Mouse (Mus musculus) left cerebral cortex, adult 8-10 months (tissue): Measurements from ENCODE around the gene Ppp1r1a. TPM values are rescaled to one million over a fixed set of nuclear protein-coding genes. Genes with fewer than 3 reads are reported as not detected.

Experiments used
- DNase-seq, 2 experiments: peaks; one replicate each; pipeline ENCODE4 v3.0.0; 2022; ENCODE audit warnings: low spot score in 2 of 2
- total RNA-seq, 4 experiments: library from RNA; stranded (reverse); gene quantifications; 2 replicates each; pipeline ENCODE4 v1.2.4; 2022

Ppp1r1a gene
- total RNA-seq, 4 experiments from 2014 or later, result 127 to 151 (median 142) TPM

GRCm38 (mm10) chr15:103514914-103515313 lies 22.9 kb downstream of the Ppp1r1a start:
- no peak for DNase-seq

GRCm38 (mm10) chr15:103514119-103514518 lies 23.7 kb downstream of the Ppp1r1a start:
- peak in 1 of 2 experiments; percentile 82 for DNase-seq

- no peak for DNase-seq
Observed at GRCm38 (mm10) chr15:103513621-103514031, 24.2 kb downstream of the Ppp1r1a start.

DNA sequence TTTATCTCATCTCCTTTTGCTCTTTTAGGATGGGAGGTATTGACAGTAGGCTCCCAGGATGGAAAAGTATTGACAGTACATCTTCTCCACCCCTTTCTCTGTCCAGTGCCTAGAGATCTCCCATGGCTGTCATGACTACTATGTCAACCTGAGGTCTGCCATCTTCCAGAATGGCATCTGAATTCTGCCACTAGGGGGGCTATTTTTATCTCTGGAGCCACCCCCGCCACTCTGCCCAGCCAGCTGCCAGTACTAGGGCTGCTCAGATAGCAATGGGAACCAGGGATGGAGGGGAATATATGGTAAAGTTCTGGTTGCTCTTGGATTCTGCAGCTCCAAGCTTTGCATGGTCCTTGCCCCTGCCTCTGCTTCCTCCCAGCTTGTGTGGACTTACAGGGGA lies 26.2 kb downstream of the Ppp1r1a start:
- DNase-seq, result no peak

DNA sequence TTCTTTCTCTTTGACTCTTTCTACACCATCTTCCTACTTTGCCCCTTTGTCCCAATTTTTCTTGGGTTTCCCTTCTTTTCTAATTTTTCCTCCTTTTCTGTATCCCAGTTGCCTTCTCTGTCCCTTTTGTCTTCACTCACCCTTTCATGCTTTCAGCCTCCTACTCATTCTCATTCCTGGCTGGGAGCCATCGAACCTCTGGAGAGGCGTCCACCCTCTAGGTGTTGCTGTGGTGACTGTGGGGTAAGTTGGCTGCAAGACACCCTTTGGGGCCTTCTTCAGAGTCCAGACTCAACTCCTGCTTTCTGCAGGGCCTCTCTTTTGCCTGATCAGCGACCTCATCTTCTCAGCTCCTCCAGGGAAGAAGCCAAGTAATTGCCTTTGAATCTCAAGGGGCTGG lies 28.5 kb downstream of the Ppp1r1a start:
- DNase-seq, result no peak

DNA sequence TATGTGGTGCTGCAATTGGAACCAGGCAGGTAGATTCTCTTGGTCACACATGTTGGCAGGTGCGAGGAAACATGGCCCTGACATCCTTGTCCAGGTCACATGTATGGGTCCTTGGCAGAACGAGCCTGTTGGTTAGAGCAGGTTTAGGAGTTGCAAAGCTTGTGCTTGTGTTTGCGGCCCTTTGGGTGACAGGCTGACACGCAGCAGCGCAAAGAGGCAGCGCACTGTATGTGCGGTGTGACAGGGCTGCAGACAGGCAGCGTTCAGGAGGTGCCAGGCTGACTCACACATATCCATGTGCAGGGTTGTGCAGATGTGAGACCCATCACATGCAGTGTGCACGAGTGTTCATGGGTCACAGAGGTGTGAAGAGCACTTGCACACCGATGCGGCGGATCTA lies 34.1 kb downstream of the Ppp1r1a start:
- DNase-seq, result no peak

DNA sequence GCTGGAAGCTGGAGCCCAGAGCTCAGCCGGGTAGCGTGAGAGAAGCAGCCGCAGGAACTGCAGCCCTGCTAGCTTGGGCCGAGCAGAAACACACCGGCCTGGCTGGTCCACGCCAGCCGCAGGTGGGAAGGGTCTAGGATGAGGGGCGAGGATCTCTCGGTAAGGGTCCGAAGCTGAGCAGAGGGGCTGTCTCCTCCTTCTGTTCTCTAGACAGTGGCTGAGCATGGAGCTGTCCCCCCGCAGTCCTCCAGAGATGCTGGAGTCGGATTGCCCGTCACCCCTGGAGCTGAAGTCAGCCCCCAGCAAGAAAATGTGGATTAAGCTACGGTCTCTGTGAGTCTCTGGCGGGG lies 34.6 kb downstream of the Ppp1r1a start:
- DNase-seq, result no peak

GRCm38 (mm10) chr15:103502435-103503250 lies 35.2 kb downstream of the Ppp1r1a start, which contains the start of gene Pde1b:
Gene Pde1b, plus strand, starts transcription at chr15:103503034.
- peak in 1 of 2 experiments; percentile 65 for DNase-seq

- DNase-seq, result no peak
Observed at GRCm38 (mm10) chr15:103501186-103501585, 36.6 kb downstream of the Ppp1r1a start.

DNA sequence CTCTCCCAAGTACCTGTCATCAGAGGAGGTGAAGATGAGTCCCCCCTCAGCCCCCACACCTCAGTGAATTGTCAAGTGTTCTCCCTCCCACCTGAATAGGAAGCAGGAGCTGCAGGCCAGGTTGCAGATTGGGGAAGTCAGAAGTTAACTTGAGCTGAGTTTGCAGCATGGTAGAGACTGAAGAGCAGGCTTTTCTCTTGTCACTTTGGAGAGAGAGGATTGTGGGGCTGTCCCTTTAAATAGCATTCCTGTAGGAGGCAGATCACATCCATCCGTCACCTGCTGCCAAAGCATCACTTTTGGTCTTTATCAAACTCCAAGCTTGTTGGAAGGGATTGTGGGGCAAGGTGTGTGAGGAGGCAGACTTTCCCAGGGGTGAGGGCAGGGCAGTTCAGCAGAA lies 37.1 kb downstream of the Ppp1r1a start:
- no peak for DNase-seq

- DNase-seq, result no peak
Observed at GRCm38 (mm10) chr15:103498157-103498556, 39.6 kb downstream of the Ppp1r1a start.

GRCm38 (mm10) chr15:103496204-103497140 lies 41.3 kb downstream of the Ppp1r1a start:
- DNase-seq, result no peak

DNA sequence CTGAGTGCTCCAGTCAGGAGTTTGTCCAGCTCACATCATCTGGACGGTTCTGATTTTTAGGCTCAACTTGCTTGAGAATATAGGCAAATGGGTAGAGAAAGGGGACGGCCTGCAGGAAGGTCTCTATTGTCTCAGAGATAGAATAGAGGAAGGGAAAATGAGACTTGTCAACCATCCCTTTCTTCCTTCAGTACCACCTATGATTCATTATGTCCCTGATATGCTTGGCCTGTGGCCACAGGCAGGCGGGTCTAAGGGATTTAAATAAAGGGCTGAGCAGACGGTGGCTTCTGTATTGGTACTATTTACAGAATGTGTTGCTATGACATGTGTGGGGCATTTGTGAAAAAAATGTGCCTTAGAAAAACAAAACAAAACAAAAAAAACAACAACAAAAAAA lies 49.5 kb downstream of the Ppp1r1a start:
- DNase-seq, result no peak

GRCm38 (mm10) chr15:103486658-103487057 lies 51.1 kb downstream of the Ppp1r1a start:
- no peak for DNase-seq

DNA sequence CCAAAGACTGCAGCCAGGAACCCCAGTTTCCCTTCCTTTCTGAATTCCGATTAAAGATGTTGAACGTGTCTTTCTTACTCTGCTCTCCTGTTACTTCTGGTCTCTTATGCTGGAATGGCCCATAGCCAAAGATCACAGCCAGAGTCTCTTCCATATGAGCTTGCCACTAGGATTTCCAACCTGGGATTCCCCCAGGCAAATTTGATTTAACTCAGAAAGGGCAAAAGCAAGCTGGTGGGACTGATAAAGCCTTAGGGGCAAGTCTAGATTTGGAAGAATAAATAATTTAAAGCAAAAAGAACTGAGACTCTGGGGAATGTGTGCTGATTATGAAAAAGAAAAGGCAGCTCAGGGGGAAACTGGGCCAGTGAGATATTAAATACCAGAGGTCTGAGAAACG lies 52.7 kb downstream of the Ppp1r1a start:
- DNase-seq, result no peak

GRCm38 (mm10) chr15:103484490-103484889 lies 53.3 kb downstream of the Ppp1r1a start:
- no peak for DNase-seq

DNA sequence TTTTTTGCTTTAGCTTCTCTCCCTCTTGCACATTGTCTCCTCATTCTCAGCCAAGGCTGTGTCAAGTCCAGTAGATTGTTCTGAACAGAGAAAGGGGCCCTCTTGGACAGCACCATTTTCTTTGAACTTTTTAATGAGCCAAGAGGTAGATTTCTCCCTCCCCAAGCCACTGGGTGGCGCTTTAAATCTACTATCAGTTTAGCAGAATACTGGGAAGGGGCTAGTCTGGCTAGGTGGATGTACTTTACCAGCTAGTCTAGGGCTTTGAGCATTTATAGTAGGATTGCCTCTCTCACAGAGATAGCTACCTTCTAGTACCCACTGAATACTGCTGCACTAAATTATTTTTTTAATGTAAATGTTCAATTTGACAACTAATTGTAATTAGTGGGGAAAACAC lies 55.3 kb downstream of the Ppp1r1a start:
- no peak for DNase-seq

Other genes with a start within 250 kb of the Ppp1r1a start
- gene Gpr84, start 227.4 kb downstream of the Ppp1r1a start, total RNA-seq, result 1 to 10 TPM in 2 of 4 experiments, under 1 TPM in 2; 0.76 to 6.8 (median 2.8) TPM
- 10 to 100 TPM; 60.6 to 78.6 (median 69.1) TPM for gene Zfp385a, start 197.9 kb downstream of the Ppp1r1a start, total RNA-seq
- 1 to 10 TPM; 5.7 to 7.2 (median 5.9) TPM for gene Itga5, start 171.2 kb downstream of the Ppp1r1a start, total RNA-seq
- not detected for gene Gtsf1, start 107.5 kb downstream of the Ppp1r1a start, total RNA-seq
- not detected for gene Gtsf2, start 89.5 kb downstream of the Ppp1r1a start, total RNA-seq
- gene Nckap1l, start 84.2 kb downstream of the Ppp1r1a start, total RNA-seq, result 10 to 100 TPM in 2 of 4 experiments, 1 to 10 TPM in 2; 8.7 to 19.2 (median 13.3) TPM
- gene Pde1b, start 35.0 kb downstream of the Ppp1r1a start, total RNA-seq, result 100 to 1,000 TPM; 284 to 347 (median 325) TPM
- not detected for gene Glycam1, start 27.1 kb upstream of the Ppp1r1a start, total RNA-seq
- not detected for gene Mucl1, start 217.5 kb upstream of the Ppp1r1a start, total RNA-seq